Mouse (Mus musculus) B cell, adult 2 months (primary cell): Measurements from ENCODE around the gene Kcnb1.

Experiments used
- DNase-seq, 2 experiments: peaks; one replicate each; pipeline ENCODE4 v3.0.0; 2022

The Kcnb1 gene

GRCm38 (mm10) chr2:167123936-167124335 is 66.0 kb downstream of the Kcnb1 start:
- DNase-seq = no peak

GRCm38 (mm10) chr2:167122737-167123136 is 67.2 kb downstream of the Kcnb1 start:
- DNase-seq = no peak

- no peak for DNase-seq
Observed at GRCm38 (mm10) chr2:167121996-167122395, 68.0 kb downstream of the Kcnb1 start.

- no peak for DNase-seq
Observed at GRCm38 (mm10) chr2:167121228-167121627, 68.7 kb downstream of the Kcnb1 start.

GRCm38 (mm10) chr2:167120186-167120830 is 69.6 kb downstream of the Kcnb1 start:
- DNase-seq = no peak

GRCm38 (mm10) chr2:167118046-167118445 is 71.9 kb downstream of the Kcnb1 start:
- no peak for DNase-seq

- DNase-seq = peak; percentile 93 to 94
Observed at GRCm38 (mm10) chr2:167112737-167113136, 77.2 kb downstream of the Kcnb1 start.

- DNase-seq = no peak
Observed at GRCm38 (mm10) chr2:167112259-167112658, 77.7 kb downstream of the Kcnb1 start.

- no peak for DNase-seq
Observed at GRCm38 (mm10) chr2:167109506-167109905, 80.4 kb downstream of the Kcnb1 start.

- no peak for DNase-seq
Observed at GRCm38 (mm10) chr2:167103546-167103945, 86.4 kb downstream of the Kcnb1 start.

- peak; percentile 88 for DNase-seq
Observed at GRCm38 (mm10) chr2:167101743-167102441, 88.1 kb downstream of the Kcnb1 start.

- DNase-seq = no peak
Observed at GRCm38 (mm10) chr2:167094688-167095087, 95.3 kb downstream of the Kcnb1 start.

- DNase-seq = no peak
Observed at GRCm38 (mm10) chr2:167093171-167093900, 96.6 kb downstream of the Kcnb1 start.

- DNase-seq = no peak
Observed at GRCm38 (mm10) chr2:167090271-167090670, 99.7 kb downstream of the Kcnb1 start.

- DNase-seq = no peak
Observed at GRCm38 (mm10) chr2:167086836-167087235, 103.1 kb downstream of the Kcnb1 start.

- DNase-seq = no peak
Observed at GRCm38 (mm10) chr2:167086092-167086491, 103.9 kb downstream of the Kcnb1 start.

- DNase-seq = peak; percentile 79 to 80
Observed at GRCm38 (mm10) chr2:167081639-167082038, 108.3 kb downstream of the Kcnb1 start.

- DNase-seq = peak; percentile 49 to 57
Observed at GRCm38 (mm10) chr2:167081135-167081534, 108.8 kb downstream of the Kcnb1 start.

- no peak for DNase-seq
Observed at GRCm38 (mm10) chr2:167080387-167080786, 109.6 kb downstream of the Kcnb1 start.

- DNase-seq = no peak
Observed at GRCm38 (mm10) chr2:167079535-167080257, 110.3 kb downstream of the Kcnb1 start.

GRCm38 (mm10) chr2:167078931-167079495 is 110.9 kb downstream of the Kcnb1 start:
- no peak for DNase-seq

- peak in 1 of 2 experiments; percentile 23 for DNase-seq
Observed at GRCm38 (mm10) chr2:167078486-167078885, 111.5 kb downstream of the Kcnb1 start.
